Mouse (Mus musculus): ENCODE measurements around the gene Chil1.

Gene Chil1

GRCm38 (mm10) chr1:134201751-134202420, 19.9 kb downstream of the Chil1 start:
- DNase-seq (ENCODE audit: inconsistent age in 2 of 2, low spot score in 1 of 2): peak in 1 of 2 experiments; percentile 82

GRCm38 (mm10) chr1:134204230-134204629, 22.3 kb downstream of the Chil1 start:
- DNase-seq (ENCODE audit: inconsistent age in 2 of 2, low spot score in 1 of 2): no peak

- peak in 1 of 2 experiments; percentile 80 for DNase-seq (ENCODE audit: inconsistent age in 2 of 2, low spot score in 1 of 2)
These were observed 23.5 kb downstream of the Chil1 start for GRCm38 (mm10) chr1:134205296-134206018.

GRCm38 (mm10) chr1:134206085-134206484, 24.1 kb downstream of the Chil1 start:
- peak in 1 of 2 experiments; percentile 78 for DNase-seq (ENCODE audit: inconsistent age in 2 of 2, low spot score in 1 of 2)

GRCm38 (mm10) chr1:134210179-134210755, 28.3 kb downstream of the Chil1 start:
- no peak for DNase-seq (ENCODE audit: inconsistent age in 2 of 2, low spot score in 1 of 2)

GRCm38 (mm10) chr1:134211043-134211442, 29.1 kb downstream of the Chil1 start:
- DNase-seq (ENCODE audit: inconsistent age in 2 of 2, low spot score in 1 of 2): no peak

GRCm38 (mm10) chr1:134211631-134212030, 29.7 kb downstream of the Chil1 start:
- DNase-seq (ENCODE audit: inconsistent age in 2 of 2, low spot score in 1 of 2): no peak

- peak; percentile 90 to 92 for DNase-seq (ENCODE audit: inconsistent age in 2 of 2, low spot score in 1 of 2)
These were observed 30.4 kb downstream of the Chil1 start for GRCm38 (mm10) chr1:134212351-134212750.

GRCm38 (mm10) chr1:134213405-134213804, 31.4 kb downstream of the Chil1 start:
- peak in 1 of 2 experiments; percentile 80 for DNase-seq (ENCODE audit: inconsistent age in 2 of 2, low spot score in 1 of 2)

- peak in 1 of 2 experiments; percentile 57 for DNase-seq (ENCODE audit: inconsistent age in 2 of 2, low spot score in 1 of 2)
These were observed 33.1 kb downstream of the Chil1 start for GRCm38 (mm10) chr1:134215059-134215458.

- peak in 1 of 2 experiments; percentile 88 for DNase-seq (ENCODE audit: inconsistent age in 2 of 2, low spot score in 1 of 2)
These were observed 34.0 kb downstream of the Chil1 start for GRCm38 (mm10) chr1:134215751-134216628.

- no peak for DNase-seq (ENCODE audit: inconsistent age in 2 of 2, low spot score in 1 of 2)
These were observed 34.6 kb downstream of the Chil1 start for GRCm38 (mm10) chr1:134216629-134216971.

GRCm38 (mm10) chr1:134217028-134217481, 35.1 kb downstream of the Chil1 start:
- peak; percentile 77 to 91 for DNase-seq (ENCODE audit: inconsistent age in 2 of 2, low spot score in 1 of 2)

GRCm38 (mm10) chr1:134217942-134218341, 36.0 kb downstream of the Chil1 start:
- no peak for DNase-seq (ENCODE audit: inconsistent age in 2 of 2, low spot score in 1 of 2)

GRCm38 (mm10) chr1:134219608-134220007, 37.6 kb downstream of the Chil1 start:
- no peak for DNase-seq (ENCODE audit: inconsistent age in 2 of 2, low spot score in 1 of 2)

- peak in 1 of 2 experiments; percentile 75 for DNase-seq (ENCODE audit: inconsistent age in 2 of 2, low spot score in 1 of 2)
These were observed 39.2 kb downstream of the Chil1 start for GRCm38 (mm10) chr1:134221172-134221571.

- peak; percentile 93 to 94 for DNase-seq (ENCODE audit: inconsistent age in 2 of 2, low spot score in 1 of 2)
These were observed 40.4 kb downstream of the Chil1 start for GRCm38 (mm10) chr1:134222122-134223055.

- DNase-seq (ENCODE audit: inconsistent age in 2 of 2, low spot score in 1 of 2): peak; percentile 68 to 88
These were observed 42.8 kb downstream of the Chil1 start for GRCm38 (mm10) chr1:134224649-134225227.

- DNase-seq (ENCODE audit: inconsistent age in 2 of 2, low spot score in 1 of 2): no peak
These were observed 43.4 kb downstream of the Chil1 start for GRCm38 (mm10) chr1:134225375-134225774.
